Mouse (Mus musculus): ENCODE data around the gene Emc8. TPM values are rescaled to one million over a fixed set of nuclear protein-coding genes. Genes with fewer than 3 reads are reported as not detected.

The Emc8 gene
- polyA plus RNA-seq, 1 experiment from 2014 or later, result 322 TPM

GRCm38 (mm10) chr8:120700053-120700452, 31.7 kb upstream of the Emc8 start:
- DNase-seq (ENCODE audit: low spot score) (no peak), ATAC-seq (replicated peaks; ENCODE audit: insufficient number of reproducible peaks, low FRiP score, low TSS enrichment, low read depth) (no peak)
- Histone ChIP-seq H3K4me3 (ENCODE audit: low read depth, low read length) (no peak overlapping the region), H3K9ac (replicated peaks; ENCODE audit: low read length) (no peak overlapping the region), H3K36me3 (replicated peaks; ENCODE audit: control insufficient read depth, insufficient read depth, low read depth, low read length) (no peaks in the 10 kb centered on the region), H3K27ac (replicated peaks; ENCODE audit: low read depth, low read length) (no peak overlapping the region), H3K4me1 (ENCODE audit: control insufficient read depth, insufficient read depth, low read length) (no peaks in the 10 kb centered on the region), H3K9me3 (replicated peaks; ENCODE audit: control insufficient read depth, low read length) (no peaks in the 10 kb centered on the region), H3K27me3 (ENCODE audit: control insufficient read depth, insufficient read depth, low read length) (no peaks in the 10 kb centered on the region), H3K4me2 (ENCODE audit: low read depth, low read length) (no peak overlapping the region)
- 84% methylated on average over 4 of the region's 4 CpGs for WGBS

DNA sequence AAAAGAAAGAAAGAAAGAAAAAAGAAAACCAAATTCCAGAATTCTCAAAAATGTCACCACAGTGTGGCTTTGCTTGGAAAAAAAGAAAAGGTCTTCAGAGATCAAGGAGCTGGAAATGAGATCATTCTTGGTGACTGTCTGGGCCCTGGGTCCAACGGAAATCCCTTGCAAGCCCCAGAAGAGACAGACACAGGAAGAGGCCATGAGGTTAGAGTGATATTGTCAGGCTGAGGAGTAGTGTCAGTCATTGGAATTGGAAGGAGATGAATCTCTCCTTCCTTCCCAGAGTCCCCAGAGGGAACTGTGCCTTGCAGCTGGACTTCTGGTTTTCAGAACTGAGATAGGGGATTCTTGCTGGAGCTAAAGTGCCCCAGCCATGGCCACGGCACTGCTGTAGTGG, 31.2 kb upstream of the Emc8 start:
- H3K4me3 ChIP-seq (ENCODE audit: low read depth, low read length), result no peak overlapping the region
- no peaks in the 10 kb centered on the region for H3K9me3 ChIP-seq (replicated peaks; ENCODE audit: control insufficient read depth, low read length)
- no peaks in the 10 kb centered on the region for H3K4me1 ChIP-seq (ENCODE audit: control insufficient read depth, insufficient read depth, low read length)
- DNase-seq (ENCODE audit: low spot score) (no peak), ATAC-seq (replicated peaks; ENCODE audit: insufficient number of reproducible peaks, low FRiP score, low TSS enrichment, low read depth) (no peak)
- no peaks in the 10 kb centered on the region for H3K27me3 ChIP-seq (ENCODE audit: control insufficient read depth, insufficient read depth, low read length)
- H3K9ac ChIP-seq (replicated peaks; ENCODE audit: low read length), result no peak overlapping the region
- no peak overlapping the region for H3K4me2 ChIP-seq (ENCODE audit: low read depth, low read length)
- H3K27ac ChIP-seq (replicated peaks; ENCODE audit: low read depth, low read length), result no peak overlapping the region
- no peaks in the 10 kb centered on the region for H3K36me3 ChIP-seq (replicated peaks; ENCODE audit: control insufficient read depth, insufficient read depth, low read depth, low read length)
- WGBS, result 71% methylated on average over 2 of the region's 2 CpGs

DNA sequence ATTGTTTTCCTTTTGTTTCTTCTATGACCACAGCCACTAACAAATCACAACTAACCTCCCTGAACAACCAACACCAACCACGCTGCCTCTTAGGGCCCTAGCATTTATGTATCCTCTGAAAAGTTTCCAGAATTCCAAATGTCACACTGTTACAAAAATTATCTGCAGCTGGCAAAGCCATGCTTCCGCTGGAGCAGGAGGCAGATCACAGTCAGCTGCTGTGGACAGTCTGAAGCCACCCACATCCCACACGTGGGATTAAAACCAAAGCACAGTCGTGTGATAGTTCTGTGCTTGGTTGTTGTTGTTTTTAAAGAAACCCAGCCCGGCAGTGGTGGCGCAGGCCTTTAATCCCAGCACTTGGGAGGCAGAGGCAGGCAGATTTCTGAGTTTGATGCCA, 30.7 kb upstream of the Emc8 start:
- Histone ChIP-seq H3K27ac (replicated peaks; ENCODE audit: low read depth, low read length) (no peak overlapping the region), H3K9ac (replicated peaks; ENCODE audit: low read length) (no peak overlapping the region), H3K9me3 (replicated peaks; ENCODE audit: control insufficient read depth, low read length) (no peaks in the 10 kb centered on the region), H3K4me2 (ENCODE audit: low read depth, low read length) (no peak overlapping the region), H3K4me1 (ENCODE audit: control insufficient read depth, insufficient read depth, low read length) (no peaks in the 10 kb centered on the region), H3K36me3 (replicated peaks; ENCODE audit: control insufficient read depth, insufficient read depth, low read depth, low read length) (no peaks in the 10 kb centered on the region), H3K4me3 (ENCODE audit: low read depth, low read length) (no peak overlapping the region), H3K27me3 (ENCODE audit: control insufficient read depth, insufficient read depth, low read length) (no peaks in the 10 kb centered on the region)
- DNase-seq (ENCODE audit: low spot score), result no peak
- no peak for ATAC-seq (replicated peaks; ENCODE audit: insufficient number of reproducible peaks, low FRiP score, low TSS enrichment, low read depth)
- WGBS, result 77% methylated on average over 6 of the region's 6 CpGs

- Histone ChIP-seq H3K36me3 (replicated peaks; ENCODE audit: control insufficient read depth, insufficient read depth, low read depth, low read length) (no peaks in the 10 kb centered on the region), H3K4me3 (ENCODE audit: low read depth, low read length) (no peak overlapping the region), H3K4me2 (ENCODE audit: low read depth, low read length) (no peak overlapping the region), H3K9ac (replicated peaks; ENCODE audit: low read length) (no peak overlapping the region), H3K27me3 (ENCODE audit: control insufficient read depth, insufficient read depth, low read length) (no peaks in the 10 kb centered on the region), H3K4me1 (ENCODE audit: control insufficient read depth, insufficient read depth, low read length) (no peaks in the 10 kb centered on the region; the same call in 1 of the 2 replicates), H3K27ac (replicated peaks; ENCODE audit: low read depth, low read length) (no peak overlapping the region), H3K9me3 (replicated peaks; ENCODE audit: control insufficient read depth, low read length) (no peaks in the 10 kb centered on the region)
- DNase-seq (ENCODE audit: low spot score), result no peak
- ATAC-seq (replicated peaks; ENCODE audit: insufficient number of reproducible peaks, low FRiP score, low TSS enrichment, low read depth), result no peak
- WGBS, result 93% methylated on average over 7 of the region's 7 CpGs
These were observed 30.1 kb upstream of the Emc8 start for GRCm38 (mm10) chr8:120698426-120698825.

- no peak overlapping the region for H3K4me2 ChIP-seq (ENCODE audit: low read depth, low read length)
These were observed 29.6 kb upstream of the Emc8 start for GRCm38 (mm10) chr8:120697979-120698272.

GRCm38 (mm10) chr8:120697154-120697978, 29.0 kb upstream of the Emc8 start:
- Histone ChIP-seq H3K9me3 (replicated peaks; ENCODE audit: control insufficient read depth, low read length) (no peaks in the 10 kb centered on the region), H3K4me2 (ENCODE audit: low read depth, low read length) (no peak overlapping the region), H3K27me3 (ENCODE audit: control insufficient read depth, insufficient read depth, low read length) (no peaks in the 10 kb centered on the region), H3K4me1 (ENCODE audit: control insufficient read depth, insufficient read depth, low read length) (no peaks in the 10 kb centered on the region; the same call in 1 of the 2 replicates), H3K27ac (replicated peaks; ENCODE audit: low read depth, low read length) (no peak overlapping the region), H3K4me3 (ENCODE audit: low read depth, low read length) (no peak overlapping the region), H3K36me3 (replicated peaks; ENCODE audit: control insufficient read depth, insufficient read depth, low read depth, low read length) (no peaks in the 10 kb centered on the region), H3K9ac (replicated peaks; ENCODE audit: low read length) (no peak overlapping the region)
- no peak for ATAC-seq (replicated peaks; ENCODE audit: insufficient number of reproducible peaks, low FRiP score, low TSS enrichment, low read depth)
- no peak for DNase-seq (ENCODE audit: low spot score)
- 86% methylated on average over 16 of the region's 17 CpGs for WGBS

More at GRCm38 (mm10) chr8:120697979-120698272, 29.6 kb upstream of the Emc8 start:
- ATAC-seq (replicated peaks; ENCODE audit: insufficient number of reproducible peaks, low FRiP score, low TSS enrichment, low read depth) (no peak), DNase-seq (ENCODE audit: low spot score) (no peak)
- H3K4me1 ChIP-seq (ENCODE audit: control insufficient read depth, insufficient read depth, low read length), result no peaks in the 10 kb centered on the region; the same call in 1 of the 2 replicates
- no peaks in the 10 kb centered on the region for H3K27me3 ChIP-seq (ENCODE audit: control insufficient read depth, insufficient read depth, low read length)
- H3K36me3 ChIP-seq (replicated peaks; ENCODE audit: control insufficient read depth, insufficient read depth, low read depth, low read length), result no peaks in the 10 kb centered on the region
- H3K4me3 ChIP-seq (ENCODE audit: low read depth, low read length), result no peak overlapping the region
- H3K9ac ChIP-seq (replicated peaks; ENCODE audit: low read length), result no peak overlapping the region
- no peak overlapping the region for H3K27ac ChIP-seq (replicated peaks; ENCODE audit: low read depth, low read length)
- H3K9me3 ChIP-seq (replicated peaks; ENCODE audit: control insufficient read depth, low read length), result no peaks in the 10 kb centered on the region

- no peaks in the 10 kb centered on the region for H3K27me3 ChIP-seq (ENCODE audit: control insufficient read depth, insufficient read depth, low read length)
- no peak overlapping the region for H3K27ac ChIP-seq (replicated peaks; ENCODE audit: low read depth, low read length)
- H3K4me1 ChIP-seq (ENCODE audit: control insufficient read depth, insufficient read depth, low read length), result no peaks in the 10 kb centered on the region; the same call in 1 of the 2 replicates
- H3K4me3 ChIP-seq (ENCODE audit: low read depth, low read length), result no peak overlapping the region
- H3K9me3 ChIP-seq (replicated peaks; ENCODE audit: control insufficient read depth, low read length), result no peaks in the 10 kb centered on the region
- 55% methylated on average over 13 of the region's 13 CpGs for WGBS
- ATAC-seq (replicated peaks; ENCODE audit: insufficient number of reproducible peaks, low FRiP score, low TSS enrichment, low read depth) (no peak), DNase-seq (ENCODE audit: low spot score) (no peak)
- no peak overlapping the region for H3K9ac ChIP-seq (replicated peaks; ENCODE audit: low read length)
- H3K4me2 ChIP-seq (ENCODE audit: low read depth, low read length), result no peak overlapping the region
- no peaks in the 10 kb centered on the region for H3K36me3 ChIP-seq (replicated peaks; ENCODE audit: control insufficient read depth, insufficient read depth, low read depth, low read length)
These were observed 28.2 kb upstream of the Emc8 start for GRCm38 (mm10) chr8:120696401-120697153.

DNA sequence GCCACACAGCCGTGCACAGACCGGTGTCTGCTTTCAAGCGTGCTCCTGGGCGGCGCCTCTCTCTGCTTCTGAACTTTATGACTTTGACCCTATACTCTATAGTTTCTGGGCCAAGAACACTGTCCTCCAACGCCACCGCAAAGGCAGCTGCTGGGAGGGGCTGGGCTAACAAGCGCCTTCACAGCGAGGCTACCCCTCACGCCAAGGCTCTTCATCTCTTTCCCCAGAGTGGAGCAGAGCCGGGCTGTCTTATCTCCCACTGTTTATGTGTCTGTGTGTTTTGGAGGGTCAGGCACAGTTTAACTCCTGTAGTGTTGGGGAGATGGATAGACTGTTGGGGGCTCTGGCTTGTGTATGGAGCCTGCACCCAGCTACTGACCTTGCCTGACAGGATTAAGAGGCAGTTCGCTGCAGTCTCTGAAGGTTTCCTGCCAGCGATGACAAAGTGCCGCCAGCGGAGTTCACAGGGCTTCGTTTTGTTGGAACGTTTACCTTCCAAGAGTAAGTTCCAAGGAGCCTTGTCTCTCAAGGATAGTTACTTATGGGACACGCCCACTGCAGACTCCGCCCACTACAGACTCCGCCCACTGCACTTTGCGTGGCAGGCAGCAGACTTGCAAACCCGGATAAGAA, 25.6 kb upstream of the Emc8 start:
- Histone ChIP-seq H3K27me3 (ENCODE audit: control insufficient read depth, insufficient read depth, low read length) (no peaks in the 10 kb centered on the region), H3K9ac (replicated peaks; ENCODE audit: low read length) (no peak overlapping the region), H3K27ac (replicated peaks; ENCODE audit: low read depth, low read length) (no peak overlapping the region), H3K4me1 (ENCODE audit: control insufficient read depth, insufficient read depth, low read length) (no peaks in the 10 kb centered on the region; the same call in 1 of the 2 replicates), H3K36me3 (replicated peaks; ENCODE audit: control insufficient read depth, insufficient read depth, low read depth, low read length) (no peaks in the 10 kb centered on the region), H3K4me3 (ENCODE audit: low read depth, low read length) (no peak overlapping the region), H3K9me3 (replicated peaks; ENCODE audit: control insufficient read depth, low read length) (no peaks in the 10 kb centered on the region), H3K4me2 (ENCODE audit: low read depth, low read length) (no peak overlapping the region)
- DNase-seq (ENCODE audit: low spot score), result peak; percentile 31
- no peak for ATAC-seq (replicated peaks; ENCODE audit: insufficient number of reproducible peaks, low FRiP score, low TSS enrichment, low read depth)
- WGBS, result 55% methylated on average over 22 of the region's 22 CpGs

Data from embryonic facial prominence, embryonic 11.5 days (tissue).